Mouse (Mus musculus): ENCODE data around the gene Vopp1.

- no peak for TF ChIP-seq CTCF (IDR thresholded peaks at IDR 0.05; ENCODE audit: insufficient read depth, low read length)
- no peak for TF ChIP-seq POLR2A (IDR thresholded peaks at IDR 0.05; ENCODE audit: borderline replicate concordance, extremely low read depth, low read depth, low read length)
Observed at GRCm38 (mm10) chr6:57701686-57702085, 123.3 kb downstream of the Vopp1 start.
